Mouse (Mus musculus) liver, embryonic 14.5 days (tissue): ENCODE measurements around the gene Srpk3.
A peak's percentile ranks its signal among the peaks of the same experiment; 100 is the strongest.

ENCODE experiments used
- CTCF ChIP-seq: IDR thresholded peaks from 2 replicates; pipeline ENCODE4 v1.5.1; 2016; ENCODE audit warnings: antibody characterized with exemption, low read depth, control low read depth
- EP300 ChIP-seq: IDR thresholded peaks from 2 replicates; pipeline ENCODE4 v1.6.1; 2016; ENCODE audit warnings: antibody characterized with exemption, low read depth

DNA sequence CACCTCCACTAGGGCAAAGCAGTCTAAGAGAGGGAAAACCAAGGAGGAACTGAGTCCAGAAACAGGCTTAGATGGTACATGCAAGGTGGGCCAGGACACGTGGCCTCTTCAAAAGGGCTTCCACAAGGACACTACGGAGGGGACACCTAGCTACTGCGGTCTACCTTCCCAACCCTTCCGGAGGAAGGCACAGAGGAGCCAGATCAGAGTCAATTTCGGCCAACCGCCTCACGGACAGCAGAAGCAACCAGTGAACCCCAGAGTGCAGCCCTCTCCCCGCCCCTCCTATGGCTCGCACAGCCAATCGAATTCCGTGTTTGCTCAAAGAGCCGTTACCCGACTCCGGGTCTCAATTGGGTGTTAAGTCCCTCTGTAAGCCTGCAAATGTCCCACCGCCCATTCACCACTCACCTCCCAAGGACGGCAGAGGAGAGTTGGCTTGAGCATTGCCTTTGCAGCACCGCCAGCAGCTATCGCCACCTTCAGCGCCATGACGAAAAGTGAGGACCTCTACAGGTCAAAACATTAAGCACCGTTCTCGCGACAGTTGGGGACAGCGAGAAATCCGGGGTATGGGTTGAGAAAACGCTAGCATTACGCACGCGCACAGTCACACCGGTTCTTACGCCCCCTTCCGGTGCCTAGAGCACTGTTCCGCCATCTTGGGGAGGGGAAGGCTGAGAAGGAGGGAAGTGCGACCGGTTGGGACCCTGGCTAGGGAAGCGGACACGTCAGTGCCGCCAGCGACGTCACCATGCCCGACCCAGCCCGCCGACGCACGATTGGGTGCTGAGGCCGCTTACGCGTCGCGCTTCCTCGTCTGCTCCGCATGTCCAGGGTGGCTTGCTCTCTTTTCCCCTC is 12.4 kb downstream of the Srpk3 start, which contains the start of the genes Idh3g and Ssr4:
- peak; percentile 73 for TF ChIP-seq CTCF
- peak; percentile 61; the same call in 1 of the 2 replicates for TF ChIP-seq EP300
